Mouse (Mus musculus) kidney, adult 2 months (tissue): ENCODE measurements around the gene Cyp26a1. TPM values are rescaled to one million over a fixed set of nuclear protein-coding genes. Genes with fewer than 3 reads are reported as not detected.

ENCODE experiments used
- DNase-seq: peaks from one replicate; pipeline ENCODE4 v3.0.0; 2021
- H3K27ac ChIP-seq: fragments of 200-500 bp; 2 replicates; pipeline ENCODE4 v1.5.1; 2012; ENCODE audit warnings: low read depth, low read length, control low read depth, inconsistent platforms; ENCODE audit not compliant: insufficient read depth
- H3K27me3 ChIP-seq: fragments of 200-500 bp; replicated peaks from 2 replicates; pipeline ENCODE4 v1.6.1; 2012; ENCODE audit warnings: mild to moderate bottlenecking, moderate library complexity, low read length, inconsistent platforms; ENCODE audit not compliant: control insufficient read depth, insufficient read depth
- H3K36me3 ChIP-seq: fragments of 200-500 bp; 2 replicates; pipeline ENCODE4 v1.6.1; 2012; ENCODE audit warnings: mild to moderate bottlenecking, moderate library complexity, low read length, inconsistent platforms; ENCODE audit not compliant: control insufficient read depth, insufficient read depth
- H3K4me1 ChIP-seq: fragments of 200-500 bp; 2 replicates; pipeline ENCODE4 v1.6.1; 2011; ENCODE audit warnings: low read length; ENCODE audit not compliant: control insufficient read depth, insufficient read depth
- H3K4me3 ChIP-seq: fragments of 200-500 bp; 2 replicates; pipeline ENCODE4 v1.5.1; 2011; ENCODE audit warnings: mild to moderate bottlenecking, low read depth, low read length, control low read depth; ENCODE audit not compliant: insufficient read depth
- CTCF ChIP-seq: fragments of 200-500 bp; conservative IDR thresholded peaks from 2 replicates; pipeline ENCODE4 v1.5.1; 2011; ENCODE audit warnings: low read depth, mild to moderate bottlenecking, control low read depth, low read length, moderate library complexity, mixed read lengths; ENCODE audit not compliant: insufficient read depth, insufficient read length
- POLR2A ChIP-seq: fragments of 200-500 bp; IDR thresholded peaks from one replicate; pipeline ENCODE4 v1.6.1; 2011; ENCODE audit warnings: low read depth, low read length, control low read depth
- WGBS: fragments of 180-500 bp; shearing (Covaris S2); methylation state at CpG from one replicate; pipeline ENCODE4 v1.1.7; 2018; 5-methylcytosine and 5-hydroxymethylcytosine counted together
- polyA plus RNA-seq: library from polyadenylated mRNA; depleted of rRNA; stranded (reverse); fragments of >200 nt; gene quantifications from 2 replicates; pipeline ENCODE4 v1.2.3, GENCODE M21; 2012; rRNA removed

Gene Cyp26a1
- polyA plus RNA-seq, 1 experiment, result 0.33 TPM

- DNase-seq, result no peak
- no peak overlapping the region for H3K4me3 ChIP-seq
- no peaks in the 10 kb centered on the region for H3K4me1 ChIP-seq
- no peak for TF ChIP-seq POLR2A
- no peak for TF ChIP-seq CTCF
- no peak overlapping the region for H3K27ac ChIP-seq
- H3K27me3 ChIP-seq, result no peaks in the 10 kb centered on the region
- 81% methylated on average over 12 of the region's 12 CpGs for WGBS
- no peaks in the 10 kb centered on the region for H3K36me3 ChIP-seq
These were observed 19.1 kb downstream of the Cyp26a1 start for GRCm38 (mm10) chr19:37716524-37717175.

GRCm38 (mm10) chr19:37719166-37719565, 21.6 kb downstream of the Cyp26a1 start:
- no peaks in the 10 kb centered on the region for H3K27me3 ChIP-seq
- H3K27ac ChIP-seq, result no peak overlapping the region
- 54% methylated on average over 1 of the region's 1 CpGs for WGBS
- no peaks in the 10 kb centered on the region for H3K4me1 ChIP-seq
- no peak for TF ChIP-seq POLR2A
- TF ChIP-seq CTCF, result no peak
- no peak for DNase-seq
- no peak overlapping the region for H3K4me3 ChIP-seq
- no peaks in the 10 kb centered on the region for H3K36me3 ChIP-seq

- DNase-seq, result no peak
- no peaks in the 10 kb centered on the region for H3K36me3 ChIP-seq
- WGBS, result 97% methylated on average over 5 of the region's 5 CpGs
- H3K4me1 ChIP-seq, result no peaks in the 10 kb centered on the region
- H3K27me3 ChIP-seq, result no peaks in the 10 kb centered on the region
- TF ChIP-seq POLR2A, result no peak
- no peak for TF ChIP-seq CTCF
- no peak overlapping the region for H3K4me3 ChIP-seq
- no peak overlapping the region for H3K27ac ChIP-seq
These were observed 27.0 kb downstream of the Cyp26a1 start for GRCm38 (mm10) chr19:37724591-37724990.

GRCm38 (mm10) chr19:37726585-37726984, 29.0 kb downstream of the Cyp26a1 start:
- H3K27ac ChIP-seq, result no peak overlapping the region
- TF ChIP-seq POLR2A (no peak), CTCF (no peak)
- no peaks in the 10 kb centered on the region for H3K36me3 ChIP-seq
- DNase-seq, result no peak
- H3K27me3 ChIP-seq, result no peaks in the 10 kb centered on the region
- no peaks in the 10 kb centered on the region for H3K4me1 ChIP-seq
- no peak overlapping the region for H3K4me3 ChIP-seq
- WGBS, result 94% methylated on average over 7 of the region's 7 CpGs

- TF ChIP-seq POLR2A (no peak), CTCF (no peak)
- 96% methylated on average over 2 of the region's 2 CpGs for WGBS
- H3K4me3 ChIP-seq, result no peak overlapping the region
- H3K4me1 ChIP-seq, result no peaks in the 10 kb centered on the region
- H3K27me3 ChIP-seq, result no peaks in the 10 kb centered on the region
- no peak overlapping the region for H3K27ac ChIP-seq
- DNase-seq, result no peak
- H3K36me3 ChIP-seq, result no peaks in the 10 kb centered on the region
These were observed 29.8 kb downstream of the Cyp26a1 start for GRCm38 (mm10) chr19:37727366-37727765.

- H3K4me1 ChIP-seq, result no peaks in the 10 kb centered on the region
- H3K4me3 ChIP-seq, result no peak overlapping the region
- no peak overlapping the region for H3K27ac ChIP-seq
- no peaks in the 10 kb centered on the region for H3K36me3 ChIP-seq
- TF ChIP-seq CTCF (no peak), POLR2A (no peak)
- DNase-seq, result no peak
- WGBS, result 87% methylated on average over 8 of the region's 8 CpGs
- no peaks in the 10 kb centered on the region for H3K27me3 ChIP-seq
These were observed 37.8 kb downstream of the Cyp26a1 start for GRCm38 (mm10) chr19:37735426-37735825.

GRCm38 (mm10) chr19:37738575-37738974, 41.0 kb downstream of the Cyp26a1 start:
- TF ChIP-seq POLR2A (no peak), CTCF (no peak)
- Histone ChIP-seq H3K27ac (no peak overlapping the region), H3K4me3 (no peak overlapping the region), H3K36me3 (no peaks in the 10 kb centered on the region), H3K27me3 (no peaks in the 10 kb centered on the region), H3K4me1 (no peaks in the 10 kb centered on the region)
- no peak for DNase-seq
- WGBS, result 78% methylated on average over 3 of the region's 3 CpGs

- no peak for DNase-seq
- Histone ChIP-seq H3K27me3 (no peaks in the 10 kb centered on the region), H3K4me1 (no peaks in the 10 kb centered on the region), H3K36me3 (no peaks in the 10 kb centered on the region), H3K4me3 (no peak overlapping the region), H3K27ac (no peak overlapping the region)
- 47% methylated on average over 7 of the region's 7 CpGs for WGBS
- TF ChIP-seq CTCF, result no peak
- TF ChIP-seq POLR2A, result no peak
These were observed 42.4 kb downstream of the Cyp26a1 start for GRCm38 (mm10) chr19:37740043-37740442.

Other genes with a start within 250 kb of the Cyp26a1 start
- gene Exoc6, start 147.4 kb upstream of the Cyp26a1 start, polyA plus RNA-seq, result 25.2 and 28.8 TPM in 2 replicates
- 0.05 and 0.22 TPM in 2 replicates for gene Cyp26c1, start 12.2 kb upstream of the Cyp26a1 start, polyA plus RNA-seq